Mouse (Mus musculus): ENCODE measurements at regions not wholly inside any gene's neighbourhood (a gene's known extent, or its start where the extent isn't known, plus 50 kb on each side); places are given as distances from the start of the nearest gene placed in this dataset.

DNA sequence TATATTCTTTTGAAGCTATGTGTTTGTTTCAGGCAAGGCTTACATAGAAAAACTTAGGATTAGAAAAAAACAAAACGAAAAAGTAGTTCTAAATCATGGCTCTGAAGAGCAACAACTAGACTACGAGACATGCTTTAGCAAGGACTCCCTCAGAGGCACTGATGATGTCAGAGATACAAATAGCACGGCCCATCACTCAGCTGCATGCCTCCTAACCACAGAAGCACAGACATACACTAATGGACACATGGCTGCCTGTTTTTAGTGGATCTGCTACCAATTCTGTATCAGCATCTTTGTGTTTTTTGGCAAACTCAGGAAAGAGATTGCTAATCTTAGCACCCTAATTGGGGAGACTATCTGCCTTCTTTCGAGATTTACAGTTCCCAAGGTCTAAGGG is 138.6 kb upstream of the Nt5c1b start:
- DNase-seq (ENCODE audit: low spot score in 2 of 2), result no peak

DNA sequence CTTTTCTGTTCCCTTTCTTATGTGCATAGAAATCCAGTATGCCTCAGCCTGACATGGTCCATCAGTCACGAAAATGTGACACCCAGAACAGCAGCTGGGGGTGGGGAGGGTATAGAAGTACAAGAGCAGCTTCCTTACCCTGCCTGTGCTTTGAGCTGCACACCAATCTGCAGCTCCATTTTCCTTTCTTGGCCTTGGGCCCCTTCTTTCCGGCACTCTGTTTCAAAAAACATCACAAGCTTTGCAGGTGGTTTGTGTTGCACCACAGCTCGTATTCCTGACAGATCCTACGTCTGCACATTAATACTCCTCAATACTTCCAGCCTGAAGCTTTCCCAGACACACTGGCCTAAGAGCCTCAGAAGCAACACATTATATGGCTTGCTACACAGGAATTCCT is 138.1 kb upstream of the Nt5c1b start:
- no peak for DNase-seq (ENCODE audit: low spot score in 2 of 2)

DNA sequence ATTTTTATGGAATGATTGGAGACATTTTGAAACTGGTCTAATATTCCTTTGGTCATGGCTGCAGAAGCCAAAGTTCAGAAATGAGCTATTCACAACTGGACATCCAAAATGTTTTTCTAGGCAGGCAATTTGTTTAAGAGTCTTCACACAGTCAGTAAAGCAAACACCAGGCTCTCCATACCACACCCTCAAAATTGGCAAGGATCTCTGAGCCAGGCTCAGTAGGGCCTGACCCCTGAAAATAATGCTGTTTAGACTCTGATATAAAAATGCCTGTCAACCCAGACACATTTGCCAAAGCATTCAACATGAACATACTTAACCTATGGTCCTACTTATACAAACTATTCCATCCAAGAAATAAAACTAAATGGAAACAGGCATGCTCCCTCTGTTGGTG is 121.7 kb upstream of the Nt5c1b start:
- DNase-seq (ENCODE audit: low spot score in 2 of 2), result no peak

DNA sequence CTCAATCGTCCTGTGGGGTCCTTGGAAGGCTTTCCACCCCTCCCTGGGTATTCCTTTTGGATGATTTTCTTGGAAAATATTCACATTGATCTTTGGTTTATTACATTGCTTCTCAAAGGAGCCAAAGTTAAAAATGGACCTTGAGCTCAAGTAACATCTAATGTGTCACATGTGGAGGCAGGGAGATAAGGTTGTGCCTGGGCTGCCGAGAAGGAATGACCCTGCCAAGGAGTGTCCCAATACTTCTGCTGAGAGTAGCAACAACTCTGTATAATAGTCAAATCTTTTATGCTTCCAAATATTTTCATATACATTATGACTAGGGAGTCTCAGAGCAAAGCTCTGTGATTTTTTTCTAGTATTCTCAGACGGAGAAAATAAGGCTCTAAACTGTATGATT is 113.4 kb upstream of the Nt5c1b start:
- DNase-seq (ENCODE audit: low spot score in 2 of 2), result no peak

DNA sequence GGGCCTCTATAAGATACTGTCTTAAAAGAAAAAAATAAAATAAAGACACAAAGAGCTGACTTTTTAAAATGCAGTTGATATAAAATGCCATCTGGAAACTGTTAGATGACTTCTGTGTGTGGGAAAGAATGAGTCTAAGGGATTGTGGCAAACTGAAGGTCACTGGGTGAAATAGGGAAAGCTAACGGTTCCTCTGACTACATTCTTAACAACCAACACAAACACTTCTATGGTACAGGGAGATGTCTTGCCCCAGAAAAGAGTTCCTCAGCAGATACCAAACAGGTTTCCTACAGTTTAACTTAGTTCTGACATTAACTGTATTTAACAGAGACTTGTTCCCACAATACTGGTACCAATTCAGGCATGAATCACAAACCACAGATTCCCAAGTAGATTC is 103.6 kb upstream of the Nt5c1b start:
- DNase-seq (ENCODE audit: low spot score in 2 of 2), result no peak

DNA sequence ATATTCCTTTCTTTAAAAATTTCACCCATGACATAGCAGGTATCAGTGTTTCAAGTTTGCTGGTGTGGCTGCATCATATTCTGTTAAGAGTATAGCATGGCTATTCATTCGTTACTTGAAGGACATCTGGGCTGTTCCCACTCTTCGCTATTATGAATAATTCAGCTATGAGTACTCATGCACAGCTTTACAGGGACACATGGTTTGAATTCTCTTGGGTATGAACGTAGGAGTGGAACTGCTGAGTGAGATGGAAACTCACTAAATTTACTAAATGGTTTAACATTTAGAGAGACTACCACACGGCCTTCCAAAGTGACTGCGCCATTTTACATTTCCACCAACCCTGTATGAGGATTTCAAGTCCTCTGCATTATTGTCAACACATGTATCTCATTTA is 97.7 kb upstream of the Nt5c1b start:
- peak in 1 of 2 experiments; percentile 4 for DNase-seq (ENCODE audit: low spot score in 2 of 2)

DNA sequence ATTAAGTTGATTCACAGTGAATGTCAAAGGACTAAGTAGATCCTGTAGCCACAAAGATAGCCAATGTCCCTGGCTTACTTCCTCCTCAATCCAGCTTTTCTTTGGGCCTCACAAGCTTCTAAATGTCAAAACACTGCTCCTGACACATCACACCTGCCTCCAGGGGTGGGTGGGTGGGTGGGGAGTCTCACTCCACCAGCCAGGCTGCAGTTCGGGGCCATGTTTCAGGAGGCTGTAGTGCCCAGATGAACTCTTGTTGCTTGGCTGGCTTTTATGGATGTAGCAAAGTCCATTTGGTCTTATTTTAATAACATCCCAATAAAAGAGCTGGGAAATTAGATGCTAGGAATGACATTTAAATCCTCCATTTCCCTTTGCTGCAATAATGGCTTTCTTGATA is 94.5 kb upstream of the Nt5c1b start:
- no peak for DNase-seq (ENCODE audit: low spot score in 2 of 2)

DNA sequence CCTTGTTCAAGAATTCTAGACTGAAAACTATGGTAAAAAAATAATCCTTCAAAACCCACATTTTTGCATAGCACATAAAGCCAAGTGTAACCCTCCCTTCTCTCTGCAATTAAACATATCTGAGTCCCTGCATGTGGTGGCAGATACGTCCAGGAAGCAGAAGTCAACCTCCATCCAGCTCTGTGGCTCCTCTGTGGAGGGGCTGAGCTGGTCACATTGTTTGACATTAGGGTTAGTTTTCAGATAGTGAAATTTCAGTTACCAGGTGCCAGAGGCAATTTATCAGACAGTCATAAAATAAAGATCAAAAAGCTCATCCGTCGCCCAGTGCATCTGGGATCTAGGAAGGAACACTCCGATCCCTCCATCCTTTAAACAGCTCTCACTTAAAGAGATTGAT is 77.1 kb upstream of the Nt5c1b start:
- no peak for DNase-seq (ENCODE audit: low spot score in 2 of 2)

DNA sequence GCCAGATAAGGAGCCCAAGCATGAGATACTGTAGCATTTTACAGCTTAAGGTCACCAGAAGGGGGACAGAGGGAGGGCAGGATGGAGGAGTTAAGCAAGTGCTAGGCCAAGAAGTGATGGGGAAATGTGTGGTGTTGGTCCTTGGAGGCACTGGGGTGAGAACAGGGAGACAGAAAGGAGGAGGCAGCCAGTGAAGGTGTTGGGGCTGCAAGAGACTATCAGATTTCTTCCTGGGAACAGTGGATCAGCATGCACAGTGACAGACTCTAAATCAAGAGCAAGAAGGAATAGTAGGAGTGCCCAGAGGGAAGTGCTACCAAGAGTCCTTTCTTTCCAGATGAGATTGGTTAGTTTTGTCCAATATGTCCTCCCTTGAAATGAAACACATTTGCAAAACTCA is 63.8 kb upstream of the Nt5c1b start:
- no peak for DNase-seq (ENCODE audit: low spot score in 2 of 2)
